Mouse (Mus musculus): ENCODE results near the gene Cavin2.
A peak's percentile ranks its signal among the peaks of the same experiment; 100 is the strongest.

The Cavin2 gene

DNA sequence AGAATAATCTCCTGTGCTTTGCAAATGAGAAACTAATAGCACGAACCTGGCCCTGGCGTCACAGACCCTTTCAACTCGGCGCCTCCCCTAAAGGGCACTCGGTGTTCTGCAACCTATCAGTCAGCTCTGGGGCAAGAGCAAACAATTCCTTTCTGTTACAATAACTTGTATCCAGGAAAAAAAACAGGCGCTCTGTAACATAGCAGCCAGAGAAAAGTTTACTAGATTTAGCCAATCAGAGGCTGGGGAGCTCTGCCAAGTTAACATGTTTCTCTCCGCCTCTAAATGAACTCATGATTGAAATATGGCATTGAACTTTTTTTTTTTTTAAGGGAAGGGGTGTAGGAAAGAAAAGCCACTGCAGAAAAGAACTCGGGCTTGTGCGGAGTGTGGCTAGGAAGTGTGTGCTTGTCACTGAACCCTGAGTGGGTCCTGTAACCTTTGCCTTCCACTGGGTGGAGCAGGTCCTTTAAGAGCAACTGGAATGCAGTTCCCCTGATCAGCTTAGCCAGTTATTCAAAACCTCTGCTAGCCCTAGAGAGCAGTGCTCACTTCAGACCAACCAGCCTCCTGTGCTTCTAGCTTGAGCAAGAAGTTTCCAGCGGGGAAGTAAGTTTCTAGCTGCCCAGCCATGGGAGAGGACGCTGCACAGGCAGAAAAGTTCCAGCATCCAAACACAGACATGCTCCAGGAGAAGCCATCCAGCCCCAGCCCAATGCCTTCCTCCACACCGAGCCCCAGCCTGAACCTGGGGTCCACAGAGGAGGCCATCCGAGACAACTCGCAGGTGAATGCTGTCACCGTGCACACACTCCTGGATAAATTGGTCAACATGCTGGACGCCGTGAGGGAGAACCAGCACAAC lies at the start of gene Cavin2:
Gene Cavin2, plus strand, starts transcription at position 372 of the 865 bp plus-strand sequence.
- peak; percentile 43 to 65 for DNase-seq

GRCm38 (mm10) chr1:51241311-51241986 lies 47.5 kb upstream of the Cavin2 start:
- DNase-seq: peak in 1 of 2 experiments; percentile 13

- no peak for DNase-seq
These were observed 45.6 kb upstream of the Cavin2 start for GRCm38 (mm10) chr1:51243294-51243693.

DNA sequence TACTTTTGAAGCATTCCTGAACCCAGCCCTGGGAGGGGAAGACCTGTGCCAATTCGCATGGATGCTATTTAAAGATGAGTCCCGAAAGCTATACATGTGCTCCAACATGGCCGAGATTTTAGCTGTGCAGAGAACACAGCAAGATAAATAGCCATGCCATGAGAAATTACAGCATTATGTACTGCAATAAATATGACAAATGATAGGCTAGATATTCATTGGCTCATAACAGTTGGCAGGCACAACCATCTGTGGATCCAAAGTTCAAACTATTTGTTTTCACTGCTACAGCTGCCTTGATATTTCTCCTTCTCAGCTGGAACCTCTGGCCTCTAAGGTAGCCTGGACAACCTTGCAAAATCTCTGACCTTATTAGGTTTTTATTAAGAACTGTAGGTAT lies 45.1 kb upstream of the Cavin2 start:
- DNase-seq: no peak

DNA sequence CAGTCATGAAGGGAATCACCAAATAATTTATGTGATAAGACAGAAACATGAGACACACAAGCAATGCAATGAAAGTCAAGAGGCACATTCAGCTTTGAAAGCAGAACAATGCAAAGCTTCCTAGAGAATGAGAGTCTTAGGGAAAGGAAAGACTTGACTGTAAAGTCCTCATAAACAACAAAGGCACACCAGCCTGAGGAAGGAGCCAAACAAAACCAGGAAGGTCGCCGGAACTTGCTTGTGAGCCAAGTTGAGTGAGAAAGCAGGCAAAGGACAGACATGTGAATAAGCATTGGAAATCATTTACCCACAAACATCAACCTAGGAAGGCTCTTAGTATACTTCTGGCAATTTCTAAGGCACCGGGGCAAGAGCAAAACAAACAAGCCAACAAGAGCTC lies 43.5 kb upstream of the Cavin2 start:
- DNase-seq: peak; percentile 12 to 22

- DNase-seq: no peak
These were observed 38.6 kb upstream of the Cavin2 start for GRCm38 (mm10) chr1:51250302-51250701.

- DNase-seq: peak; percentile 21 to 42
These were observed 23.7 kb upstream of the Cavin2 start for GRCm38 (mm10) chr1:51265118-51265800.

GRCm38 (mm10) chr1:51265926-51266325 lies 23.0 kb upstream of the Cavin2 start:
- no peak for DNase-seq

- DNase-seq: no peak
These were observed 21.8 kb upstream of the Cavin2 start for GRCm38 (mm10) chr1:51267125-51267524.

DNA sequence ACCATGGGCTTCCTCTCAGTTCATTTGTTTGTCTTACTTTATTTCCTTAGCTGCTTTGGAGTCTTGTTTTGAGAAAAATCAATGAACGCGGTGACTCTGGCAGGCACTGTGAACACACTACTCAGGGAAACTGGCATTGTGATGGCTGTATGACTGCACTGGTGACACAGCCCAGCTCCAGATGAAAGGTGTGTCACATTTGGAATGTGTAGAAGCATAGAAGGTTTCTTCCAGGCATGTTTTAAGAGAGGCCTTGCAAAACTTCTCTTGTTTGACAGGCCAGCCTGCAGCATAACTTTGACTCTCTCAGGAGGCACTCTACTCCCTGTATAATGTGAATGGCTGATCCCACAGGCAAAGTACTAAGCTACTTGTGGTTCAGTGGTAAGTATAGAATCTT lies 20.7 kb upstream of the Cavin2 start:
- no peak for DNase-seq

GRCm38 (mm10) chr1:51270196-51270935 lies 18.6 kb upstream of the Cavin2 start:
- no peak for DNase-seq

GRCm38 (mm10) chr1:51271845-51272244 lies 17.1 kb upstream of the Cavin2 start:
- no peak for DNase-seq

GRCm38 (mm10) chr1:51272583-51273201 lies 16.2 kb upstream of the Cavin2 start:
- DNase-seq: no peak

- DNase-seq: no peak
These were observed 10.9 kb upstream of the Cavin2 start for GRCm38 (mm10) chr1:51277879-51278567.

DNA sequence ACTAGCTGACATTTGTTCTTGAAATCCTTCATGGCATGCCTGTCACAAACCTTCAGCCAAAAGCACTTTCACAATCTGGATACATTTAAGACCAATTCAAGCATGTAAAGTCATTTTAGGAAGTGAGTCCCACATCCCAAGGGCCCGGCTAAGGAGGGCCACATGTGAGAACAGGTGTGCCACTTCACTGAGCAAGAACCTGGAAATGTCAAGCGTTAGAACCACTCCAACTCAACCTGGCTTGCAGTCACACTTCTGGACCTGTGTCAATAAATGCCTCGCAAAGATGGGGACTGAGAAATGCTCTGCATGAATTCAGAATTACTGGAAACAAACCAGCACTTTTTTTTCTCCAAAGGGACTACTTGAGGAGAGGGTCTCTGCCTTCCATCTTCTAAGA lies 725 bp upstream of the Cavin2 start:
- DNase-seq: no peak

DNA sequence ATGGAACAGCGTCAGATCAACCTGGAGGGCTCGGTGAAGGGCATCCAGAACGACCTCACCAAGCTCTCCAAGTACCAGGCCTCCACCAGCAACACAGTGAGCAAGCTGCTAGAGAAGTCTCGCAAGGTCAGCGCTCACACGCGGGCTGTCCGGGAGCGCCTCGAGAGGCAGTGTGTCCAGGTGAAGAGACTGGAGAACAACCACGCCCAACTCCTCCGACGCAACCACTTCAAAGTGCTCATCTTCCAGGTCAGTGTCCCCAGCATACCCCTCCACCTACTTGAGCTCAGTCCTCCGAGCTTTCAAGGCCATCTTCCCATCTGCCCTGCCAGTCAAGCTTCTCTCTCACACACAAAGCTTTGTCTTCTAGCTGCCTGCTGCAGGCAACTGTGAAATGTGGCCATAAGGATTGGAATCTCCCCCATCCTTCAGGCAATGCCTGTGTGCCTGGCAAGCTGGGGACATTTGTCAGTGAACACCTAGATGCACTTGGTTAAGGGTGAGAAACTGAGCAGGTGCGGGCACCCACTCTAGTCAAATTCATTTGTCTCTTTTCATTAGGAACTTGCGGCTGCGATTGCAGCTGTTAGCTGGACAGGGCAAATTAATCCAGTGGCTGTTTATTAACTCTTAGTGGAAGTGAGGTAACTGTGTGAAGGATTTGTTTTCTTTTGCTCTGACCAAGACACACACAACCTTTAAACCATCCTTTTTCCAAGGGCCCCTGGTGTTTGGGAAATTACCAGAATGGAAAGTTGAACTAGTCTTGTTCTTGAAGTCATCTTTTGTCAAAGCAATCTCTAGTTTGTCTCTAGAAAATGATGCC lies 907 bp downstream of the Cavin2 start:
- peak; percentile 31 to 54 for DNase-seq

- peak; percentile 25 to 49 for DNase-seq
These were observed 1.7 kb downstream of the Cavin2 start for GRCm38 (mm10) chr1:51290634-51291033.

DNA sequence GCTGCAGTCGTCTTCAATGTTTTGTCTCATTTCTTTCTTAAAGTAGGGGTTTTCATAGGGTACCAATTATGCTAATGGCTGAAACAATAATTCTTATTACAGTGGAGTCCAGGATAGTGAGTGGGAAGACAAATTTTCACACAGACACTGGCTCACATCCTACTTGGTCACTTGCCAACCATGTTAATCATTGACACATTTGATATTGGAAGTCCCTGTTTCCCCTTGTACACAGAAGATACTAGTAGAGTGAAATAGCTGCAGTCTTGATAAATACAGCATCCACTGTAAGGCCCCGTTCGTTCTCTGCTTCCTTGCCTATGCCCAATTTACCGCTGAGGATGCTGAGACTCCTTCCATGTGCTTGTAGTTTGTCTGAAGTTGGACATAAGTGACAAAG lies 3.4 kb downstream of the Cavin2 start:
- DNase-seq: no peak

- DNase-seq: no peak
These were observed 11.5 kb downstream of the Cavin2 start for GRCm38 (mm10) chr1:51300295-51300930.

GRCm38 (mm10) chr1:51307056-51307455 lies 18.1 kb downstream of the Cavin2 start:
- DNase-seq: no peak

Data from kidney, postnatal 4 days (tissue).